Mouse (Mus musculus) intestine, postnatal 0 days (tissue): ENCODE measurements around the gene Nav1. TPM values are rescaled to one million over a fixed set of nuclear protein-coding genes. Genes with fewer than 3 reads are reported as not detected.

Experiments
- ATAC-seq: fragments of 200-750 bp; cut with Nextera tagmentation; 2 replicates; pipeline ENCODE4 v1.8.0; 2017; ENCODE audit warnings: mild to moderate bottlenecking, moderate TSS enrichment, moderate library complexity
- H3K27ac ChIP-seq: fragments of 300-500 bp; sonication (generic); 2 replicates; pipeline ENCODE4 v1.5.1; 2014; ENCODE audit warnings: mild to moderate bottlenecking, low read depth, low read length, moderate library complexity
- H3K27me3 ChIP-seq: fragments of 300-500 bp; sonication (generic); replicated peaks from 2 replicates; pipeline ENCODE4 v1.6.1; 2014; ENCODE audit warnings: low read length, mixed read lengths; ENCODE audit not compliant: control insufficient read depth, insufficient read depth
- H3K36me3 ChIP-seq: fragments of 300-500 bp; sonication (generic); 2 replicates; pipeline ENCODE4 v1.6.1; 2014; ENCODE audit warnings: mild to moderate bottlenecking, moderate library complexity; ENCODE audit not compliant: control insufficient read depth, insufficient read depth
- H3K4me1 ChIP-seq: fragments of 300-500 bp; sonication (generic); replicated peaks from 2 replicates; pipeline ENCODE4 v1.6.1; 2014; ENCODE audit warnings: antibody characterized with exemption, low read length, mixed read lengths; ENCODE audit not compliant: control insufficient read depth, insufficient read depth
- H3K4me2 ChIP-seq: fragments of 300-500 bp; sonication (generic); replicated peaks from 2 replicates; pipeline ENCODE4 v1.6.1; 2014; ENCODE audit warnings: low read depth, mild to moderate bottlenecking, moderate library complexity
- H3K4me3 ChIP-seq: fragments of 300-500 bp; sonication (generic); 2 replicates; pipeline ENCODE4 v1.5.1; 2014; ENCODE audit warnings: low read depth, low read length
- H3K9ac ChIP-seq: fragments of 300-500 bp; sonication (generic); 2 replicates; pipeline ENCODE4 v1.6.1; 2014; ENCODE audit warnings: mild to moderate bottlenecking, low read depth, low read length
- H3K9me3 ChIP-seq: fragments of 300-500 bp; sonication (generic); 2 replicates; pipeline ENCODE4 v1.6.1; 2016; ENCODE audit warnings: mixed run types; ENCODE audit not compliant: control insufficient read depth
- CTCF ChIP-seq: sonication (generic); IDR thresholded peaks from 2 replicates; pipeline ENCODE4 v1.5.1; 2016; ENCODE audit warnings: low read depth, mild to moderate bottlenecking, control low read depth, antibody characterized with exemption, moderate library complexity
- WGBS: fragments of 180-500 bp; shearing (Covaris S2); extraction: QIAGEN DNeasy Blood & Tissue Kit; methylation state at CpG from one replicate; pipeline ENCODE4 v1.1.7; 2014; 5-methylcytosine and 5-hydroxymethylcytosine counted together
- polyA plus RNA-seq: library from polyadenylated mRNA; unstranded; fragments of >200 nt; fragmentation: Nextera tagmentation; extraction: Ambion mirVana; gene quantifications from 2 replicates; pipeline ENCODE4 v1.2.1, GENCODE M21; 2015

Gene Nav1
- polyA plus RNA-seq, result 3.4 and 5.4 TPM in 2 replicates

GRCm38 (mm10) chr1:135607019-135607418 lies at the start of gene Nav1:
Nav1 (minus strand) TSS chr1:135607295.
- no peak within 1 kb of the TSS for H3K4me2 ChIP-seq
- no peaks in the 10 kb centered on the region for H3K9me3 ChIP-seq
- H3K36me3 ChIP-seq, result 0 out of 2 replicates have a peak, but pooled peaks cover 3% of the 10 kb centered on the region
- ATAC-seq, result no peak
- no peak within 1 kb of the TSS for H3K4me3 ChIP-seq
- no peaks in the 10 kb centered on the region for H3K4me1 ChIP-seq
- WGBS, result 55% methylated on average over 7 of the region's 7 CpGs
- TF ChIP-seq CTCF, result no peak
- H3K27me3 ChIP-seq, result no peaks in the 10 kb centered on the region
- no peak within 1 kb of the TSS for H3K9ac ChIP-seq
- no peak within 1 kb of the TSS for H3K27ac ChIP-seq

- 90% methylated on average over 6 of the region's 6 CpGs for WGBS
- H3K4me3 ChIP-seq, result no peak overlapping the region
- ATAC-seq, result no peak
These were observed 46.8 kb upstream of the Nav1 start for GRCm38 (mm10) chr1:135653909-135654308.

GRCm38 (mm10) chr1:135645459-135646195 lies 38.5 kb upstream of the Nav1 start:
- H3K4me1 ChIP-seq, result no peaks in the 10 kb centered on the region
- H3K4me3 ChIP-seq, result no peak overlapping the region
- TF ChIP-seq CTCF, result no peak
- no peaks in the 10 kb centered on the region for H3K9me3 ChIP-seq
- no peak overlapping the region for H3K4me2 ChIP-seq
- no peak for ATAC-seq
- 79% methylated on average over 8 of the region's 8 CpGs for WGBS
- H3K36me3 ChIP-seq, result no peaks in the 10 kb centered on the region
- no peak overlapping the region for H3K9ac ChIP-seq
- no peaks in the 10 kb centered on the region for H3K27me3 ChIP-seq
- no peak overlapping the region for H3K27ac ChIP-seq

More at GRCm38 (mm10) chr1:135653909-135654308, 46.8 kb upstream of the Nav1 start:
- no peak for TF ChIP-seq CTCF
- no peak overlapping the region for H3K4me2 ChIP-seq
- H3K27me3 ChIP-seq, result no peaks in the 10 kb centered on the region
- no peak overlapping the region for H3K9ac ChIP-seq
- no peaks in the 10 kb centered on the region for H3K4me1 ChIP-seq
- H3K27ac ChIP-seq, result no peak overlapping the region
- H3K36me3 ChIP-seq, result no peaks in the 10 kb centered on the region
- no peaks in the 10 kb centered on the region for H3K9me3 ChIP-seq

- Histone ChIP-seq H3K27me3 (no peaks in the 10 kb centered on the region), H3K36me3 (no peaks in the 10 kb centered on the region), H3K9ac (no peak overlapping the region), H3K4me3 (no peak overlapping the region), H3K27ac (no peak overlapping the region), H3K4me1 (no peaks in the 10 kb centered on the region), H3K9me3 (no peaks in the 10 kb centered on the region), H3K4me2 (no peak overlapping the region)
- WGBS, result 71% methylated on average over 5 of the region's 5 CpGs
- no peak for TF ChIP-seq CTCF
- no peak for ATAC-seq
These were observed 37.0 kb upstream of the Nav1 start for GRCm38 (mm10) chr1:135644110-135644509.

GRCm38 (mm10) chr1:135643691-135644090 lies 36.6 kb upstream of the Nav1 start:
- H3K9me3 ChIP-seq, result no peaks in the 10 kb centered on the region
- 78% methylated on average over 3 of the region's 3 CpGs for WGBS
- ATAC-seq, result no peak

GRCm38 (mm10) chr1:135639853-135640252 lies 32.8 kb upstream of the Nav1 start:
- no peaks in the 10 kb centered on the region for H3K4me1 ChIP-seq
- 83% methylated on average over 7 of the region's 7 CpGs for WGBS
- no peak for ATAC-seq

More at GRCm38 (mm10) chr1:135643691-135644090, 36.6 kb upstream of the Nav1 start:
- H3K27ac ChIP-seq, result no peak overlapping the region
- H3K4me1 ChIP-seq, result no peaks in the 10 kb centered on the region
- no peak overlapping the region for H3K4me3 ChIP-seq
- H3K4me2 ChIP-seq, result no peak overlapping the region
- H3K27me3 ChIP-seq, result no peaks in the 10 kb centered on the region
- no peaks in the 10 kb centered on the region for H3K36me3 ChIP-seq
- H3K9ac ChIP-seq, result no peak overlapping the region
- TF ChIP-seq CTCF, result no peak

More at GRCm38 (mm10) chr1:135639853-135640252, 32.8 kb upstream of the Nav1 start:
- H3K36me3 ChIP-seq, result no peaks in the 10 kb centered on the region
- no peaks in the 10 kb centered on the region for H3K9me3 ChIP-seq
- no peak overlapping the region for H3K9ac ChIP-seq
- H3K4me2 ChIP-seq, result no peak overlapping the region
- H3K27me3 ChIP-seq, result no peaks in the 10 kb centered on the region
- TF ChIP-seq CTCF, result no peak
- no peak overlapping the region for H3K27ac ChIP-seq
- no peak overlapping the region for H3K4me3 ChIP-seq
